Mouse (Mus musculus): ENCODE results near the gene AU022751.

AU022751 gene

DNA sequence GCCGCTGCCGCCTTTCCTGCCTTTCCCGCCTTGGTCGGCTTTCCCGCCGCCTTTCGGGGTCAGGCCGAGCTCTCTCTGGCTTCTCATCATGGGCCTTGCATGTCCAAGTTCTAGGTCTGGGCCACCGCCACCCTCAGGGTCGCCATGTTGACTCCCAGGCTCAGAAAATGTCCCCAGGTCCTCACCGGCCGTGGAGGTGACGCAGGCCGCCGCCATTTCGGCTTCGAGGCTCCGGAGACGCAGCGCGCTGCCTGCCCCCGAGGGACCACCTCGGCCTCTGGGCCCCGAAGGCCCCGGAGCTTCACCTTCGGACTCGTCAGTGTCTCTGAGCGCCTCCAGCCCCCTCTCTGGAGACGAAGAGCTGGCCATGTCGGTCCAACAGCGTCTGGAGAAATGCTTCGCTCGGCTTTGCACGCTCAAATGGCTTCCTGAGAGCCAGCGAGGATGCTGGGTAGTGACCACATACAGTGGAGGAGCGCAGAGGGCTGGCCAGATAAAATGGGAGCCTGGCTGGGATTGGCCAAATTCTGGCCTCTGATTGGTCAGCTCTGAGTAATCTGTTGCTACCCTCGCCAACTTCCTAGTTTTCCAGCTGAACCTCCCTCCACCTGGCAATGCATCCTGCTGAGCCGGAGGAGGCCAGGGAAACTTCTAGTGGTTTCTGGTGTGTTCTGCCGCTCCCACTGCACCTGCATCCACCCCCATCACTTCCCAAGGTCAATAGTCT is at the start of gene AU022751:
TSS of gene AU022751 (minus strand) at position 466 of the 727 bp plus-strand sequence.
- in situ Hi-C loops (cut with MboI, MseI): no loop called here

DNA sequence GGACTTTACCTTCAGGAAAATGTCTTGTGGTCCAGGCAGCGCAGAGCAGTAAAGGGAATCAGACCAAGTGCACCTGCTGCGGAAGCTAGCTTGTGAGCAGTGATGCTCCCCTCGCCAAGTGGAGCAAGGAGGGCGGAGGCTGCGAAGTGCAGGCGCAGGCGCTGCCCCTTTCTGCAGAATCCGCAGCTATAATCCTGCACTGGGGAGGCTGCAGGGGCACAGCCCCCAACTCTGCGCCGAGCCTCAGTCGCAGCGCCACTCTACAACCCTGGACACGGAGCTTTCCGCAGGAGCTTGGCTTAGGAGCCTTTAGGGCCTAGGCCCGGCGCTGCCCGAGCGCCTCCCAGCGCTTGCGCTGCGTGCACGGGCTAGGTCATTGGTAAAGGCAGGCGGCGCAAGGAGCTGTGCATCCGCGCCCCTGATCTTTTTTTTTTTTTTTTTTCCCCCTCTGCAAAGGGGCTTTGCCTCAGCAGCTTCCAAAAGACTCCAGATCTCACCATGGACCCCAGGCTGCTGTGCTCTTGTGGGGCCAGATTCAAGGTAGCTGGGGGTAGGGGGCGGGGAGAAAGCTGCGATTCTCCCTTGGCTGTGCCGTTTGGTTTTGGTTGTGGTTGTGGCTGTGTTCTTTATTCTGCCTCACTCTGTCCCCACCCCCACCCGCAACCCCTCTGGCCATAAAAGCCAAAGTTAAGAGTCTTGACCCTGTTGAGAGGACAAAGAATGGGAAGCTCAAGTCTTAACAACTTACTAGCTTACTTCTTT is 9.0 kb upstream of the AU022751 start:
- in situ Hi-C loops (cut with MboI, MseI): no loop called here

DNA sequence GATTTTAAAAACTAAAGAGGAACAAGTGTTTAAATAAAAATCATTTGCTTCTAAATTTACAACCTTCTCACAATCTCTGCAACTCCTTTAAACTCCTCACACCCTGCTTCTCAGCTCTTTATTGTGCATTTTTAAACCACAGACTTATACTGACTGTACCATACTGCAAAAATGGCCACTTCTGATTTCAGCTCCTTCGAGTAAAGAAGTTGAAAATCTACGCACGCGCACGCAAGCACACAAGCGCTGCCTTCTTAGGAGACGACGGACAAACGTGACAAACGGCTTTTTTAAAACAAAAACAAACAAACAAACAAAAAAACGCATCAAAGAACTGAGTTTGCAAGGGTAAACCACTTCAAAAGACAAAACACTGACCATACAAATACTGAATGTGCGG is 8.3 kb upstream of the AU022751 start:
- in situ Hi-C loops (cut with MboI, MseI): no loop called here

DNA sequence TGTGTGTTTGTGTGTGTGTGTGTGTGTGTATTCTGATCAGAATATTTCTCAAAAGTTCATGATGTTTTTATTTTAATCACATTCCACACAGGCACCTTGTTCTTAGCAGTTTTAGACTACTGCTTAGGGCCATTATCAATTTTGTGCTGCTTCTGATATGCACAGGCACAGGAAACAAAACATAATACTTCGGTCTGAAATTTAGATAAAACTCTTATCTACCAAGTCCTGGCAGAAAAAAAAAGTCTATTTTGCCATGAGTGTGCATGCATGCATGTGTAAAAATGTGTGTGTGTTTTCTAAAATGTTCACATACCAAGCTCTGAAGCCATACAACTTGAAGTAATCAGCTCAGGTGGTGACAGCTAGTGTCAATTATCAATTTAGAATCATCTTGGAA is 21.7 kb downstream of the AU022751 start:
- in situ Hi-C loops (cut with MboI, MseI): no loop called here

DNA sequence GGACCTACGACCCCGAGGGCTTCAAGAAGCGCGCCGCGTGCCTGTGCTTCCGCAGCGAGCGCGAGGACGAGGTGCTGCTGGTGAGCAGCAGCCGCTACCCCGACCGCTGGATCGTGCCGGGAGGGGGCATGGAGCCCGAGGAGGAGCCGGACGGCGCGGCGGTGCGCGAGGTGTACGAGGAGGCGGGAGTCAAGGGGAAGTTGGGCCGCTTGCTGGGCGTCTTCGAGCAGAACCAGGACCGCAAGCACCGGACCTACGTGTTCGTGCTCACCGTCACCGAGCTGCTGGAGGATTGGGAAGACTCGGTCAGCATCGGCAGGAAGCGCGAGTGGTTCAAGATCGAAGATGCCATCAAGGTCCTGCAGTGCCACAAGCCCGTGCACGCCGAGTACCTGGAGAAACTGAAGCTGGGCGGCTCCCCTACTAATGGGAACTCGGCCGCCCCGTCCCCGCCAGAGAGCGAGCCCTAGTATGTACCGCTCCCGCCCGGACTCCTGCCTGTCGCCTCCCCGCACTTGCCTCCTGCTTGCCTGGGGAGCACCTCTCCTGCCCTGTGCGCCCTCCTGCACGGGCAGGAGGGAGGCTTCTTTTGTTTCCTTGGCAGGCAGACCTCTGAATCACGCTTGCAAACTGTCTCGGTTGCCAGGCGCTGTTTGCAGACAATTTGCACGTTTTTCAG is 35.1 kb downstream of the AU022751 start:
- in situ Hi-C loops (cut with MboI, MseI): loop anchor here (5.0 kb wide), 1 partner anchor 124 kb away; the partner anchor contains the start of gene Nudt10

DNA sequence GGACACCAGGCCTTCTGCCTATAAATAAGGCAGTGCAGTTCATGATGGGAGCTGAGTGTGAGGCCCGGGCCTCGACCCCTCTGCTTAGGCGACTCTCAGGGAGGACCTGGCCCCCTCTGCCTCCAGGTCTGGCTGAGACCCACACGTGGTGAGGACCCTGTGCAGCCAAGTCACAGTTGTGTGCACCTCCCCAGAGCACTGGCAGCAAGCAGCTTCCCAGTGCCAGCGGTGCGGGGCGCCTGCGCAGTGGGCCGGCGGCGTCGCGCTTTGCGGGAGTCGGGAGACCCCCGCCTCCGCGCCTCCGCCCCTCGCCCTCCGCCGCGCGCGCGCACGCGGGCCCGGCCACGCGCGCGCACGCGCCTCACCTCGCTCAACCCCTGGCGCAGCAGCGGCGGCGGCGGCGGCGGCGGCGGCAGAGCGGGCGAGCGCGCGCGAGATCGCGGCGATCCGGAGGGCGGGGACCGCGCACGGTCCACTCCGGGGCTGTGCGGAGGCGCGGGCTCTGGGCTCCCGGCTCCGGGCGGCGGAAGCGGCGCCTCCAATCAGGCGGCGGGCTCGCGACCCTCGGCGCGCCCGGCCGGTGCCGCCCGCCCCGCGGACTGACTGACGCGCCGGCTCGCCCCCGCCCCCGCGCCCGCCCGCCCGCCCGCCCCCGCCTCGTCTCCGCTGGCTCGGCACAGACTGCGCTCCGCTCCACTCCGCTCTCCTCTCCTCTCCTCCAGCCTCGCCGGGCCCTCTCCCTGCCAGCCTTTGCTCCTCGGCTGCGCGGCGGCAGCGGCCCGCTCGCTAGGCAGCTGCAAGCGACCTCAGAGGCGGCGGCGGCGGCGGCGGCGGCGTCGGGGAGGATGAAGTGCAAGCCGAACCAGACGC is 35.9 kb downstream of the AU022751 start, which contains the start of gene Nudt11:
TSS of gene Nudt11 (plus strand) at position 388 of the 870 bp plus-strand sequence.
- in situ Hi-C loops (cut with MboI, MseI): loop anchor here (5.0 kb wide), 1 partner anchor 125 kb away; the partner anchor contains the start of gene Nudt10

Measured in regulatory T cell (primary cell).